Comparison of ENCODE assay signal across 20 mouse cellular contexts in genomic region chr1:21048402-21048801, GRCm38 (mm10). TPM values are rescaled to one million over a fixed set of nuclear protein-coding genes. Genes with fewer than 3 reads are reported as not detected.
A peak's percentile ranks its signal among the peaks of the same experiment; 100 is the strongest.
DNase-seq lines count a peak whose midpoint lies in the region; ATAC-seq and TF ChIP-seq lines count a peak whose summit lies in the region.
"Had no signal": no experiment of that assay in that cellular context is flagged by ENCODE, and none has a peak within 500 bp of the region (broad histone marks: within the 10 kb centered on the region; RNA-seq: fewer than 3 reads in every experiment).

No protein-coding gene starts in this region.

- H3K4me2 ChIP-seq in liver, embryonic 11.5 days, result no peak overlapping the region
- no peak overlapping the region for H3K4me2 ChIP-seq in liver, postnatal 0 days (ENCODE audit: low read depth, low read length)
- no peak overlapping the region for H3K4me2 ChIP-seq in liver, embryonic 16.5 days (ENCODE audit: low read depth, low read length)
- H3K4me2 ChIP-seq: embryonic facial prominence, embryonic 13.5 days; forebrain, embryonic 13.5 days; hindbrain, embryonic 12.5 days had no signal

- ATAC-seq in liver, embryonic 11.5 days (replicated peaks; ENCODE audit: low FRiP score), result peak; percentile 60
- no peak for ATAC-seq in liver, postnatal 0 days
- peak; percentile 53 for ATAC-seq in common myeloid progenitor, adult 5-6 weeks (replicated peaks; ENCODE audit: low read depth, poor library complexity, severe bottlenecking)
- peak; percentile 33; the same call in 1 of the 2 replicates for ATAC-seq in liver, embryonic 16.5 days (ENCODE audit: low read depth)
- ATAC-seq in erythroblast, adult 5-6 weeks (replicated peaks; ENCODE audit: low FRiP score, poor library complexity, severe bottlenecking), result no peak
- ATAC-seq: forebrain, embryonic 13.5 days; hindbrain, embryonic 16.5 days had no signal

- H3K27ac ChIP-seq in liver, embryonic 11.5 days (ENCODE audit: low read depth, low read length), result no peak overlapping the region
- H3K27ac ChIP-seq in liver, postnatal 0 days (ENCODE audit: low read depth), result no peak overlapping the region
- no peak overlapping the region for H3K27ac ChIP-seq in liver, embryonic 16.5 days (ENCODE audit: low read length)
- H3K27ac ChIP-seq: embryonic facial prominence, embryonic 13.5 days; forebrain, embryonic 13.5 days; gastrocnemius, adult 2 months; hindbrain, embryonic 12.5 days had no signal

- no peak for DNase-seq in liver, embryonic 11.5 days (ENCODE audit: low spot score)
- DNase-seq in liver, postnatal 0 days, result no peak
- no peak for DNase-seq in ovary, postnatal 36 days (ENCODE audit: low spot score)
- DNase-seq in testis, postnatal 10 days (ENCODE audit: low spot score), result no peak
- DNase-seq: adrenal gland, adult 8-10 months; adrenal gland, postnatal 36 days; cerebellum, adult 8-10 months; cerebellum, postnatal 14 days; gastrocnemius, adult 2 months; gastrocnemius, postnatal 25 days; heart, postnatal 10 days; heart, postnatal 4 days had no signal

- TF ChIP-seq EP300 in liver, postnatal 0 days (IDR thresholded peaks at IDR 0.05; ENCODE audit: low read depth), result no peak

- no peak overlapping the region for H3K9ac ChIP-seq in liver, embryonic 11.5 days (ENCODE audit: low read depth, low read length)
- no peak overlapping the region for H3K9ac ChIP-seq in liver, postnatal 0 days (replicated peaks)
- no peak overlapping the region for H3K9ac ChIP-seq in liver, embryonic 16.5 days (ENCODE audit: low read depth, low read length)
- H3K9ac ChIP-seq: embryonic facial prominence, embryonic 13.5 days; forebrain, embryonic 13.5 days; hindbrain, embryonic 12.5 days had no signal

- H3K27me3 ChIP-seq in liver, embryonic 11.5 days (replicated peaks; ENCODE audit: control insufficient read depth, insufficient read depth, low read length), result no peaks in the 10 kb centered on the region
- no peaks in the 10 kb centered on the region for H3K27me3 ChIP-seq in liver, postnatal 0 days (ENCODE audit: insufficient read depth, low read length)
- H3K27me3 ChIP-seq in liver, embryonic 16.5 days (ENCODE audit: control insufficient read depth, insufficient read depth, low read depth, low read length), result no peaks in the 10 kb centered on the region
- H3K27me3 ChIP-seq: CH12.LX; embryonic facial prominence, embryonic 13.5 days; forebrain, embryonic 13.5 days; hindbrain, embryonic 12.5 days had no signal

- H3K36me3 ChIP-seq in liver, embryonic 11.5 days (ENCODE audit: control insufficient read depth, insufficient read depth, low read length), result no peaks in the 10 kb centered on the region
- H3K36me3 ChIP-seq in liver, postnatal 0 days (replicated peaks; ENCODE audit: insufficient read depth, low read length), result no peaks in the 10 kb centered on the region
- H3K36me3 ChIP-seq in liver, embryonic 16.5 days (ENCODE audit: control insufficient read depth, insufficient read depth), result no peaks in the 10 kb centered on the region
- H3K36me3 ChIP-seq: hindbrain, embryonic 12.5 days had no signal

- no peak for TF ChIP-seq CTCF in liver, postnatal 0 days (IDR thresholded peaks at IDR 0.05; ENCODE audit: low read depth)

- no peaks in the 10 kb centered on the region for H3K9me3 ChIP-seq in liver, embryonic 11.5 days (ENCODE audit: control insufficient read depth, low read length)
- no peaks in the 10 kb centered on the region for H3K9me3 ChIP-seq in liver, postnatal 0 days (ENCODE audit: low read length)
- no peaks in the 10 kb centered on the region for H3K9me3 ChIP-seq in liver, embryonic 16.5 days (replicated peaks; ENCODE audit: control insufficient read depth, low read length)
- H3K9me3 ChIP-seq: embryonic facial prominence, embryonic 13.5 days; forebrain, embryonic 13.5 days; hindbrain, embryonic 12.5 days had no signal

- peaks cover 18% of the 10 kb centered on the region for H3K4me1 ChIP-seq in liver, embryonic 11.5 days (replicated peaks; ENCODE audit: control insufficient read depth, insufficient read depth, low read length)
- peaks cover 10% of the 10 kb centered on the region for H3K4me1 ChIP-seq in liver, postnatal 0 days (ENCODE audit: insufficient read depth)
- H3K4me1 ChIP-seq in liver, embryonic 16.5 days (ENCODE audit: control insufficient read depth, low read depth, low read length), result no peaks in the 10 kb centered on the region

- WGBS in liver, embryonic 11.5 days, result 47% methylated on average over 8 of the region's 8 CpGs
- 57% methylated on average over 8 of the region's 8 CpGs for WGBS in liver, postnatal 0 days (ENCODE audit: insufficient replicate concordance)
- WGBS in liver, embryonic 16.5 days (ENCODE audit: insufficient replicate concordance), result 27% methylated on average over 8 of the region's 8 CpGs

- H3K4me3 ChIP-seq in liver, embryonic 11.5 days (ENCODE audit: low read depth, low read length), result no peak overlapping the region
- H3K4me3 ChIP-seq in liver, postnatal 0 days (ENCODE audit: low read depth, low read length), result no peak overlapping the region
- H3K4me3 ChIP-seq in liver, embryonic 16.5 days (ENCODE audit: low read depth, low read length), result no peak overlapping the region
- H3K4me3 ChIP-seq: embryonic facial prominence, embryonic 13.5 days; forebrain, embryonic 13.5 days; gastrocnemius, adult 2 months; hindbrain, embryonic 12.5 days had no signal

RNA-seq across cellular contexts. Expression of gene Tram2, which starts 30.6 kb away (rescaled TPM):
- polyA plus RNA-seq in liver, embryonic 11.5 days (2014; fragmentation: Nextera tagmentation; extraction: Ambion mirVana), result 3.9 and 4.0 TPM in 2 replicates
- 5.5 and 6.5 TPM in 2 replicates for polyA plus RNA-seq in liver, postnatal 0 days (2015; fragmentation: Nextera tagmentation; extraction: Ambion mirVana)
- total RNA-seq in common myeloid progenitor, adult 5-6 weeks (2017), result 2.3 and 4.5 TPM in 2 replicates
- polyA plus RNA-seq in liver, embryonic 16.5 days (2015; fragmentation: Nextera tagmentation; extraction: Ambion mirVana), result 1.4 and 2.0 TPM in 2 replicates
- total RNA-seq in erythroblast, adult 5-6 weeks (2015; ENCODE audit: low replicate concordance), result 1.0 and 1.7 TPM in 2 replicates
- total RNA-seq in erythroblast, adult 5-6 weeks (2017; ENCODE audit: low replicate concordance), result 0.34 and 0.42 TPM in 2 replicates

Comparison
In these comparisons a context has a peak if more than half of its experiments do, and no peak if none do; other contexts are left out.
1. ATAC-seq: peak in liver, embryonic 11.5 days (single experiment), common myeloid progenitor, adult 5-6 weeks (single experiment) and liver, embryonic 16.5 days (single experiment); none in liver, postnatal 0 days (single experiment) and erythroblast, adult 5-6 weeks (single experiment).